Mouse (Mus musculus): ENCODE results near the gene Vwa3b. TPM values are rescaled to one million over a fixed set of nuclear protein-coding genes. Genes with fewer than 3 reads are reported as not detected.

Vwa3b gene
- polyA plus RNA-seq (2015; fragmentation: Nextera tagmentation; extraction: Ambion mirVana), result 0.61 and 1.5 TPM in 2 replicates

DNA sequence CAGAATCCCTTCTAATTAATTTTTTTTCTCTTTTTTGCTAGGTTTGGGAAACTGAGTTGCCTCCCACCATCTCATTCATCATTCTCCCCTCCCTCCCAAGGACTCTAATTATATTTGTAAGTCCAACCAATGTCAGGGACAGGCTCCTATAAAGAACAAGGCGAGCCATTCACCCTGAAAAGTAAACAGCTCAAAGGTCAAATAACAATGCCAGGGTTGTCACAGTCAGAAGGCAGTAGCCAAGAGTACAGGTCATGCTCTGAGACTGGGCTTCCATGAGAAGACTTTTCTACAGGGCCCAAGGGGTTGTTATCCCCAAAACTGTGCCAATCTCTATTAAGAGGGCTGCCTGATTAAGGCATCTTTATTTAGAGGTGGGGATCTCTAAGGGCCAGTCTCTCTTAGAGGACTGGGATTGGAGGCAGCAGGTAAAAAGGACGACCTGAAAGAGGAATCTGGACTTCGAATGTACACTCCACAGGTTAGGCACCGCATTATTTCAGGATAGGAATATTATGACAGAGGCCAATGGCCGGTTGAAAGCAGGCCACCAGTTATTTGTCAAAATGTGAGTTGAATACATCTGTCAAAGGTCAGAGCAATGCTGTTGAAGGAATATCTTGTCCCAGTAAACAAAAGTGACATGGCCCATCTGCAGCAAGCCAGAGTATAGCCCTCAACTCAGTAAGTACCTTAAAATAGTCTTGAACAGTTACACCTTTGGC lies at the start of gene Vwa3b:
TSS of gene Vwa3b (plus strand) at position 635 of the 725 bp plus-strand sequence.
- no peaks in the 10 kb centered on the region for H3K9me3 ChIP-seq
- H3K4me1 ChIP-seq (replicated peaks), result peaks cover 11% of the 10 kb centered on the region
- 75% methylated on average over 5 of the region's 5 CpGs for WGBS

DNA sequence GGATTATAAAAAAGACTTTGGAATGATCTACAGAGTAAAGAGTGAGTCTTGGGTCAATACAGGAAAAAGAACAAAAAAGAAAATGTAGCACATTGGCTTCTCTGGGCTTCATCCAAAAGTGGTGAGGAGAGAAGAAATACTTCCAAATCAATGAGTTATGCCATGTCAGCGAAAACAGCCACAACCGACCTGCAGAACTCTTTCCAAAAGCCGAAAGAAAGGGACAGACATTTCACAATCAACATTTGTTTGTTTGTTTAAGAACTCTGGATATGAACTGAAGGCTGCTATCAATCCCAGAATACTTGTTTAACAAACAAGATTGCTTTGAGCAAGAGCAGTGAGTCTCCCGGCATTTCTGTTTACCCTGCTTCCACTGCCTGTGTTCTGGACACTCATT lies 49.6 kb upstream of the Vwa3b start:
- ATAC-seq (ENCODE audit: low FRiP score), result no peak
- H3K27me3 ChIP-seq, result no peaks in the 10 kb centered on the region
- 91% methylated on average over 4 of the region's 4 CpGs for WGBS

More for the DNA sequence above, at the start of gene Vwa3b:
- H3K27ac ChIP-seq, result no peak within 1 kb of the TSS
- no peak within 1 kb of the TSS for H3K9ac ChIP-seq
- no peaks in the 10 kb centered on the region for H3K36me3 ChIP-seq
- H3K4me2 ChIP-seq, result no peak within 1 kb of the TSS
- peaks cover 7% of the 10 kb centered on the region; the same call in 1 of the 2 replicates for H3K27me3 ChIP-seq
- no peak for ATAC-seq (ENCODE audit: low FRiP score)
- no peak within 1 kb of the TSS for H3K4me3 ChIP-seq

DNA sequence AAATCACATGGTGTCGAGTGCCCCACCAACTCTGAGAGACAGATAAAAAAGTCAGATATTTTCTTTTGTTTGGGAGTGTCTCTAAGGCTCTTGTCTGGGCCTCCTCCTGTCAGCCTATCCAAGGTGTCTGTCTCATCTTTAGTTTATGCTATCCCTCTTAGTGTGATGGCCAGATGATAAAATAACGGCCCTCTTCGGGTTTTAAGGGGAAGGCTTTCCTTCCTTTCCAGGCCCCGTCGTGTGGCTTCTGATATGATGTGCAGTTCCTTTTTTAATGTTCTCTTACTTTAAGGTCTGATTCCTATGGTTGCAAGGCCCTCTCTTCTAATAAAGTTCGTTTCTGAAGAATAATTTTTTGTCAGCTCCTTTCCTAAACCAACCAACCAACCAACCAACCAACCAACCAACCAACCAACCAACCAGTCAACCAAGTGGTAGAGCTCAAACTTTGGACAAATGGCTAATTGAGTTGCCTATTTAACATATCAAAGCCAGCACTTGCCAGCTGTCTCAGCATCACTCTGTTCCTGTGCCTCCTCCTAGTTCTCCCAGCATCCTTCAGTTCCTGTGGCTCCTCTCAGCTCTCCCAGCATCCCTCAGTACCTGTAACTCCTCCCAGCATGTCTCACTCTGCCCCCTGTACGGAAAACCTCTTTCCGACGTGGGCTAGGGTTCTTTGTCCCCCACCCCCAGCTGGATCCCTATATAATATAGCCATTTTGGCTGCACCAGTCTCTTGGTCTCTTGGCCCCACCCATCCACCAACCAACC lies 44.0 kb upstream of the Vwa3b start:
- no peaks in the 10 kb centered on the region for H3K36me3 ChIP-seq
- no peak overlapping the region for H3K9ac ChIP-seq
- no peaks in the 10 kb centered on the region for H3K9me3 ChIP-seq
- 88% methylated on average over 9 of the region's 9 CpGs for WGBS
- H3K27me3 ChIP-seq, result 0 out of 2 replicates have a peak, but pooled peaks cover 7% of the 10 kb centered on the region
- H3K4me2 ChIP-seq, result no peak overlapping the region
- H3K4me1 ChIP-seq (replicated peaks), result peaks cover 9% of the 10 kb centered on the region; the same call in 1 of the 2 replicates
- no peak overlapping the region for H3K4me3 ChIP-seq
- ATAC-seq (ENCODE audit: low FRiP score), result no peak
- no peak overlapping the region for H3K27ac ChIP-seq

More for the DNA sequence above, 49.6 kb upstream of the Vwa3b start:
- Histone ChIP-seq H3K4me1 (replicated peaks) (no peaks in the 10 kb centered on the region), H3K4me3 (no peak overlapping the region), H3K4me2 (no peak overlapping the region), H3K27ac (no peak overlapping the region), H3K36me3 (no peaks in the 10 kb centered on the region), H3K9ac (no peak overlapping the region), H3K9me3 (no peaks in the 10 kb centered on the region)

DNA sequence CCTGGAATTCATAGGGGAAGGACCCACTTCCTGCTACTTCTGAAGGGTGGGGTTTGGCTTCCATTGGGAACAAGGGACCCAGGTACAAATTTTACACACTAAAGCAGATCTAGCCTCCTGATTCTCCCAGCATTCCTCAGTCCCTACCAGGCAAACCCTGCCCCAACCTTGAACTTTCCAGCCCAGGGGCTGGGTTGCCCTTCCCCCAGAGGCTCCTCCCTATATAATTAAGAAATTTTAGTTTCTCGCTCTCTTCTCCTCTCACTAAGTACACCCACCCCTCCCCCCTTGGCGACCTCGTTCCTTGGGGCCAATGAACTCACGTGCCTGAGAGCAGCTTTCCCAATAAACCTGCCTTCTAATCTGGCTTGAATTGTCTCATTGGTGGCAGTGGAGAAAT lies 42.6 kb upstream of the Vwa3b start:
- H3K4me2 ChIP-seq, result no peak overlapping the region
- no peak overlapping the region for H3K4me3 ChIP-seq
- H3K9ac ChIP-seq, result no peak overlapping the region
- H3K27me3 ChIP-seq, result 0 out of 2 replicates have a peak, but pooled peaks cover 7% of the 10 kb centered on the region
- 45% methylated on average over 4 of the region's 4 CpGs for whole genome bisulfite sequencing
- peaks cover 9% of the 10 kb centered on the region; the same call in 1 of the 2 replicates for H3K4me1 ChIP-seq (replicated peaks)
- no peak overlapping the region for H3K27ac ChIP-seq
- no peaks in the 10 kb centered on the region for H3K9me3 ChIP-seq
- ATAC-seq (ENCODE audit: low FRiP score), result no peak
- no peaks in the 10 kb centered on the region for H3K36me3 ChIP-seq

DNA sequence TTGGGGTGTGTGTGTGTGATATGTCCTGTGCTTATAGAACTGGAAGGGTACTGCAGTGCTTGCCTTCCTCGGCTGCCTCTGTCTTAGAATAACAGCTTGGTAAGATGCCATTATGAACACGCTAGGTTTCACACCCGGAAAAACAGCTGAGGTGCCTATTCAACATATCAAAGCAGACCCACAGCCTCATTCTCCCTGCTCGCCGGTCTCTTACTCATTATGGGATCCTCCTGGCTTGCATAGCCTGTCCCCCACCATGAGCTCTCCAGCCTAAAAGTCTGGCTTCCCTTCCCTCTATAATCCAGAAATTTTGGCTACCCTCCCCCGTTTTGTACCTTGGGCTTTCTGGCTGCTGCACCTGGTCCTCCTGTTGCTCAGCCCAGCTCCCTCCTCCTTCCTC lies 42.0 kb upstream of the Vwa3b start:
- no peak for ATAC-seq (ENCODE audit: low FRiP score)
- 24% methylated on average over 6 of the region's 6 CpGs for WGBS
- no peaks in the 10 kb centered on the region for H3K36me3 ChIP-seq

DNA sequence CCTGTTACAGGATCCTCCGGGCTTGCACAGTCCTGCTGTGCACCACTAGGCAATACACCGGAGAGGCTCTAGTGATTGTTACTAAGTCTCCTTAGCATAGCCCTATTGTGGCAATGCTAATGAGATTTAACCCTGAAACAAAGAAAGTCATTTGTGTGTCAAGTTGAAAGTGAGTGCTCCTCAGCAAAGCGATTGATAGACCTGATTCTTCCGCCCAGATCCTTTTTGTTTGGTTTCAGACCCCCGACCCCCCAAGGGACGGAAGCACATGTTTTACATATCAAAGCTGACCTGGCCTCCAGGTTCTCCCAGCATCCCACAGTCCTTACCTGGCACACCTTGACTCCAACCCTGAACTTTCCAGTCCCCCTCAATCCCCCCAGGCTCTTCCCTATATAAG lies 40.5 kb upstream of the Vwa3b start:
- H3K9me3 ChIP-seq, result no peaks in the 10 kb centered on the region
- no peak overlapping the region for H3K9ac ChIP-seq
- no peak overlapping the region for H3K27ac ChIP-seq
- H3K27me3 ChIP-seq, result 0 out of 2 replicates have a peak, but pooled peaks cover 7% of the 10 kb centered on the region
- peaks cover 9% of the 10 kb centered on the region; the same call in 1 of the 2 replicates for H3K4me1 ChIP-seq (replicated peaks)
- ATAC-seq (ENCODE audit: low FRiP score), result no peak
- WGBS, result 21% methylated on average over 6 of the region's 6 CpGs
- no peak overlapping the region for H3K4me3 ChIP-seq
- H3K4me2 ChIP-seq, result no peak overlapping the region
- H3K36me3 ChIP-seq, result no peaks in the 10 kb centered on the region

More for the DNA sequence above, 42.0 kb upstream of the Vwa3b start:
- Histone ChIP-seq H3K27me3 (0 out of 2 replicates have a peak, but pooled peaks cover 7% of the 10 kb centered on the region), H3K4me2 (no peak overlapping the region), H3K27ac (no peak overlapping the region), H3K9me3 (no peaks in the 10 kb centered on the region), H3K4me1 (replicated peaks) (peaks cover 9% of the 10 kb centered on the region; the same call in 1 of the 2 replicates), H3K4me3 (no peak overlapping the region), H3K9ac (no peak overlapping the region)

DNA sequence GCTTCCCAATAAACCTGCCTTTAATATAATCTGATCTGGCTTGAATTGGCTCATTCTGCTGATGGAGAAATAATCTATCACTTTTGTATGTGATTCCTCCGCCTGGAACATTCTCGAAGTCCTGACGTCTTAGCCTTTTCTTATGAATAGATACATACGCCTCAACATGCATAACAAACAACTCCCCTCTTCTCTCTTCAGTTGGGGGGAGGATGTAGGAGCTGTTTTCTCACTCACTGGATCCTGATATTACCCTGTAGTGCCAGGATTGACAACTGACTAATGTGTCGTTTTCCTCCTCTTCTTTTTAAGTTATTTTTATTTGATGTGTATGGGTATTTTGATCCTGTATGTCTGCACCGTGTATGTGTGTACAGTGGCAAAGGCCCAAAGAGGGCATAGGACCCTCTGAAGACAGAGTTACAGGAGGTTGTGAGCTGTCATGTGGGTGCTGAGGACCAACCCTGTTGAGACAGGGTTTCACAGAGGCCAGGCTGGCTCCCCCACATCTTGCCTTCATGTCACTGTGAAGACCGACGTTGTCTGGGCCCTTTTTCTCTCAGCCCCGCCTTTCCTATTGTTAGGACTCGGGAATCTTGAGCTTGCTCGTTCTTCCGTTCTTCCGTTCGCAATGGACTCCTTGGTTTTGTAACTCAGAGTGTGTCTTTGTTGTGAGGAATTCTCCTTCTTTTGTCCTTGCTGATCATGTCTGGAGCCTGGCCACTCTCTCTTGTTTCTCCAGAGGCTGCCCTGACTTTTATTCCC lies 39.8 kb upstream of the Vwa3b start:
- H3K9ac ChIP-seq, result no peak overlapping the region
- no peak overlapping the region for H3K4me2 ChIP-seq
- no peaks in the 10 kb centered on the region for H3K9me3 ChIP-seq
- H3K4me1 ChIP-seq (replicated peaks), result peaks cover 9% of the 10 kb centered on the region; the same call in 1 of the 2 replicates
- 0 out of 2 replicates have a peak, but pooled peaks cover 7% of the 10 kb centered on the region for H3K27me3 ChIP-seq
- ATAC-seq (ENCODE audit: low FRiP score), result no peak
- 36% methylated on average over 14 of the region's 14 CpGs for WGBS
- H3K27ac ChIP-seq, result no peak overlapping the region
- H3K4me3 ChIP-seq, result no peak overlapping the region
- H3K36me3 ChIP-seq, result no peaks in the 10 kb centered on the region

DNA sequence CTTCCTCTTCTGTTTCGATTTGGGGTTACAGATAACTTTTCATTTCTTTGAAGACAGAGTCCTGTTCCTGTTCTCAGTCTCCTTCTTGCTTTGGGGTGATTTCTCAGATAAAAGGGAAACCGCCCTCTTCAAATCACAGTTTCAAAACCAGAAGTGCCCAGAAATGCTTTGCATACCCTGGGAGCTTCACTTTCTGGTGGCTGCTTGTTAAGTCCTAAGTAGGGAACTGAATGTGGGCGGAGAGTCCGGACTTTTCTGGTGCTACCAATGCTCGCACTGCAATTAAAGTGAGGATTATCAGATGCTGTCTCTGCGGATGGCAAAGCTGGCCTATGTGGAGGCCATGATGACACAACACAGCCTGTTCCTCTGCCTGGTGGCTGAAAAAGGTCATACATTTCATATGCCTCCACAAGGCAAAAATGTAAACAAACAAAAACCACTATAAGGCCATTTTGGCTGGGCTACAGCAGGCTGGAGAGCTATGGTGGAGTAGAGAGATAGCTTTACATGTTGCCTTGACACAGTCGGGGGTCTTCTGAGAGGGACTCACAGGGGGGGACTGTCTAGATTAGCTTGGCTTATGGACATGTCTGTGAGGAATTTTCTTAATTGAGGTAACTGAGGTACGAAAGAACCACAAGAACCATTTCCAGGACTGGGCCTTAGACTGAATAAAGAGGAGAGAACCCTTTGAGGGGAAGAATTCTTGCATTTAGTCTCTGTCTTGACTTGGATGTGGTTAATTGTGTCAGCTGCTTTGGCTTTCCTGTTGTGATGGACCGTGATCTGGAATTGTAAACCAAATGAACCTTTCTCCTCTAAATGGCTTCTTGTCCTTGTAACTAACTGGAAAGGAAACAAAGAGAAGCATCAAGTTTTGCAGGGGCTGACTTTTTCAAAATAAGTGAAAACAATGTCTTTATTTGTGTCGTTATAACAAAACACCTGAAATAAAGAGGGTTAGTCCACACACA lies 38.9 kb upstream of the Vwa3b start:
- no peak overlapping the region for H3K4me2 ChIP-seq
- H3K4me3 ChIP-seq, result no peak overlapping the region
- no peak overlapping the region for H3K27ac ChIP-seq
- H3K36me3 ChIP-seq, result no peaks in the 10 kb centered on the region
- 78% methylated on average over 10 of the region's 10 CpGs for WGBS
- H3K9ac ChIP-seq, result no peak overlapping the region
- H3K9me3 ChIP-seq, result no peaks in the 10 kb centered on the region
- H3K27me3 ChIP-seq, result 0 out of 2 replicates have a peak, but pooled peaks cover 7% of the 10 kb centered on the region
- peaks cover 9% of the 10 kb centered on the region; the same call in 1 of the 2 replicates for H3K4me1 ChIP-seq (replicated peaks)
- no peak for ATAC-seq (ENCODE audit: low FRiP score)

DNA sequence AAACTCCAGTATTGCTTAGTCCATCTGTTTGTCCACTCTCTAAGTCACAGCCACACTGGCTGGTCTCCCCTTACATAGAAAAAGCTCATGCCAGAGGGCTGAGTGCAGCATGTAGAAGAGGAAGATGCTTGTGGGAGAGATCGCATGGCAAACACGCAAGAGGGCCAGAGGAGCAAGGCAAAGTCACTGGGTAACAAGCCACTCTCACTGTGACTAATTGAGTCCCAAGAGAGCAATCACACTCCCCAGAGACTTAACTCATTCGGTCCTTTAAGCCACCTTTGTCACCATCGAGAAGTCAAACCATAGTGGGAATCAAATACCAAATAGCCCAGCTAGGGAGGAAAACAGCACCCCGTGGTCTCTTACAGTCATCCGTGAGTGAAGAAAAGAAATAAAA lies 38.2 kb upstream of the Vwa3b start:
- no peak overlapping the region for H3K4me2 ChIP-seq
- 76% methylated on average over 6 of the region's 6 CpGs for WGBS
- no peak for ATAC-seq (ENCODE audit: low FRiP score)

DNA sequence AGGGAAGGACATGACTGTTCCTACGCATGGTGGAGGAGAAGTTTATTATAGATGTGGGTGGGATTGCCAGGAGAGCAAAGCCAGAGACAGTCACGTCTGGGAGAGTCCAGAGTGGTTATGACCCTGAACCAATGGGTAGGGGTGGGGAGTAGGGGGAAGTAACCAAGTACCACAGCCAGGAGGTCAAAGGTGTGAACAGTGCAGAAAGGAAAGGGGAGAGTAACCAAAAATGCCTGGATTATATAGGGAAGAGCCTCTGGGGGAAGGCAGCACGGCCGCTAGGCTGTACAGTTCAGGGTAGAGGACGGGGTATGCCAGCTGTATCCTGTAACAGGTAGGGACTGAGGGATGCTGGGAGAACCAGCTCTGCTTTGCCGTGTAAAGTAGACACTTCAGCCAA lies 37.8 kb upstream of the Vwa3b start:
- Histone ChIP-seq H3K4me2 (no peak overlapping the region), H3K4me1 (replicated peaks) (peaks cover 9% of the 10 kb centered on the region; the same call in 1 of the 2 replicates), H3K27ac (no peak overlapping the region), H3K27me3 (0 out of 2 replicates have a peak, but pooled peaks cover 7% of the 10 kb centered on the region), H3K4me3 (no peak overlapping the region), H3K36me3 (no peaks in the 10 kb centered on the region), H3K9me3 (no peaks in the 10 kb centered on the region), H3K9ac (no peak overlapping the region)
- no peak for ATAC-seq (ENCODE audit: low FRiP score)
- WGBS, result 88% methylated on average over 6 of the region's 6 CpGs

More for the DNA sequence above, 38.2 kb upstream of the Vwa3b start:
- Histone ChIP-seq H3K9ac (no peak overlapping the region), H3K36me3 (no peaks in the 10 kb centered on the region), H3K9me3 (no peaks in the 10 kb centered on the region), H3K27me3 (0 out of 2 replicates have a peak, but pooled peaks cover 7% of the 10 kb centered on the region), H3K4me3 (no peak overlapping the region), H3K4me1 (replicated peaks) (peaks cover 9% of the 10 kb centered on the region; the same call in 1 of the 2 replicates), H3K27ac (no peak overlapping the region)

DNA sequence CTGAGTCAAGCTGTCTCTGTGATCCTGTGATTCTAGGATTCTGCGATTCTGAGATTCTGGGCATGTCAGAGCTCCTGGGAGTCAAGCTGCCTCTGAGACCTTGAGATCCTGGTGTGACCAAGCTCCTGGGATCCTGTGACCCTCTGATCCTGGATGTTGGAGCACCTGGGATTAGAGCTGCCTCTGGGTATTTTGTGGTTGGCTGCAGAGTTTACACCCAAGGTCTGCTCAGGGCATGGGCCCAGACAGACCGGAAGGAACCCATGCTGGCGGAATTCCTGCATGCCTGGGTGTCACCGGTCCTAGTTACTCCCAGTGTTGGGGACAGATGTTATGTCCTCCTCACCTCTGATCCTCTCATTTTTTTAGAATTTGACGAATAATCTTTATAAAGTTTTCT lies 32.1 kb upstream of the Vwa3b start:
- 96% methylated on average over 5 of the region's 5 CpGs for WGBS
- ATAC-seq (ENCODE audit: low FRiP score), result no peak

More for the DNA sequence above, 32.1 kb upstream of the Vwa3b start:
- H3K36me3 ChIP-seq, result no peaks in the 10 kb centered on the region
- no peak overlapping the region for H3K4me3 ChIP-seq
- H3K4me2 ChIP-seq, result no peak overlapping the region
- no peak overlapping the region for H3K27ac ChIP-seq
- H3K27me3 ChIP-seq, result no peaks in the 10 kb centered on the region
- H3K9me3 ChIP-seq, result no peaks in the 10 kb centered on the region
- 0 out of 2 replicates have a peak, but pooled peaks cover 6% of the 10 kb centered on the region for H3K4me1 ChIP-seq (replicated peaks)
- no peak overlapping the region for H3K9ac ChIP-seq

Measured in hindbrain, embryonic 13.5 days (tissue).